Mouse (Mus musculus) granulocyte monocyte progenitor cell, adult 5-6 weeks (primary cell): ENCODE results near the gene Olfr1371. TPM values are rescaled to one million over a fixed set of nuclear protein-coding genes. Genes with fewer than 3 reads are reported as not detected.

Source experiments
- ATAC-seq: replicated peaks from 2 replicates; pipeline ENCODE4 v1.8.0; 2016; ENCODE audit warnings: mild to moderate bottlenecking, moderate TSS enrichment, inconsistent platforms; ENCODE audit not compliant: poor library complexity, severe bottlenecking
- total RNA-seq, 2 experiments: library from RNA; stranded (forward) in 1 of 2; stranded (reverse) in 1 of 2; fragments of 200-712, 200-1000 nt in 1 of 2; fragments of >200 nt in 1 of 2; fragmentation: Nextera tagmentation in 1 of 2; gene quantifications; 2 replicates each; pipeline ENCODE4 v1.2.3; 2014 to 2017

The Olfr1371 gene
- total RNA-seq (2014; fragmentation: Nextera tagmentation) = not detected in 2 replicates
- not detected in 2 replicates for total RNA-seq (2017)

- ATAC-seq = no peak
Observed at GRCm38 (mm10) chr11:52213887-52214286, at the start of gene Olfr1371. Gene Olfr1371, minus strand, starts transcription at chr11:52213987.

- ATAC-seq = no peak
Observed at GRCm38 (mm10) chr11:52262338-52262737, 48.6 kb upstream of the Olfr1371 start.

GRCm38 (mm10) chr11:52261937-52262336, 48.1 kb upstream of the Olfr1371 start:
- peak; percentile 73 for ATAC-seq

- no peak for ATAC-seq
Observed at GRCm38 (mm10) chr11:52260878-52261277, 47.1 kb upstream of the Olfr1371 start.

- no peak for ATAC-seq
Observed at GRCm38 (mm10) chr11:52258711-52259110, 44.9 kb upstream of the Olfr1371 start.

- no peak for ATAC-seq
Observed at GRCm38 (mm10) chr11:52257376-52257775, 43.6 kb upstream of the Olfr1371 start.

GRCm38 (mm10) chr11:52255077-52255476, 41.3 kb upstream of the Olfr1371 start:
- no peak for ATAC-seq

GRCm38 (mm10) chr11:52253674-52254375, 40.0 kb upstream of the Olfr1371 start:
- peak; percentile 57 for ATAC-seq

GRCm38 (mm10) chr11:52252692-52253091, 38.9 kb upstream of the Olfr1371 start:
- ATAC-seq = no peak

GRCm38 (mm10) chr11:52251770-52252169, 38.0 kb upstream of the Olfr1371 start:
- ATAC-seq = no peak

GRCm38 (mm10) chr11:52249452-52249851, 35.7 kb upstream of the Olfr1371 start:
- no peak for ATAC-seq

- ATAC-seq = no peak
Observed at GRCm38 (mm10) chr11:52240898-52241542, 27.2 kb upstream of the Olfr1371 start.

- ATAC-seq = no peak
Observed at GRCm38 (mm10) chr11:52234509-52234908, 20.7 kb upstream of the Olfr1371 start.

- no peak for ATAC-seq
Observed at GRCm38 (mm10) chr11:52233906-52234305, 20.1 kb upstream of the Olfr1371 start.

GRCm38 (mm10) chr11:52233043-52233653, 19.4 kb upstream of the Olfr1371 start:
- ATAC-seq = no peak

- ATAC-seq = peak; percentile 90
Observed at GRCm38 (mm10) chr11:52231606-52232541, 18.1 kb upstream of the Olfr1371 start, which contains the start of gene Skp1a. Gene Skp1a, plus strand, starts transcription at chr11:52231995.

GRCm38 (mm10) chr11:52230694-52231093, 16.9 kb upstream of the Olfr1371 start:
- ATAC-seq = no peak

GRCm38 (mm10) chr11:52228722-52229448, 15.1 kb upstream of the Olfr1371 start:
- ATAC-seq = no peak

GRCm38 (mm10) chr11:52227466-52228226, 13.9 kb upstream of the Olfr1371 start:
- ATAC-seq = no peak
